14 mouse cellular contexts compared by ENCODE assay signal in the genomic region with DNA sequence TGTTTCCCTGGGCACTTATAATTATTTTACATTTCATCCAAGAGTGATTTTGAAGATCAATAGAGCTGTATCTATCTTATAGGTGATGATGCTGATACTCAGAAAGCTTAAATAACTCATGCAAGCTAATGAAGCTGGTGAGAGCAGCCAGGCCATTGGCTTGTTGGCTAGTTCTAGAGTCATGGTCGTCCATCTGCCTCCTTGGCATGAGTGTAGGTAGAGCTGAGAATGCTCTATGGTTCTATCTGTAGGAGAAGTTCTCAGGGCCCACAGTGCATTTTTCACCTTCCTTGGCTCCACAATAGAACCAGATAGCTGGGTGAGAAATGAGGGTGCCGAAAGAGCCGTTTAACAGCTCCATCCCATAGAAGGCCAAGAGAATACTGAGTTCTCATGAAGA.
"Had no signal": no experiment of that assay in that cellular context is flagged by ENCODE, and none has a peak within 500 bp of the region (broad histone marks: within the 10 kb centered on the region; RNA-seq: fewer than 3 reads in every experiment).

No protein-coding gene starts in this region.

- DNase-seq: gastrocnemius, postnatal 14 days; gastrocnemius, postnatal 36 days; heart, adult 18-20 months; heart, postnatal 14 days; heart, postnatal 36 days; kidney, adult 11 months; kidney, adult 2 months; kidney, postnatal 10 days; kidney, postnatal 25 days; kidney, postnatal 4 days; liver; liver, embryonic 13.5 days; liver, postnatal 0 days; lung, adult 2 months had no signal
